Mouse (Mus musculus): ENCODE data around the gene Gm16181. TPM values are rescaled to one million over a fixed set of nuclear protein-coding genes. Genes with fewer than 3 reads are reported as not detected.

Gene Gm16181
- polyA plus RNA-seq, 1 experiment = not detected

GRCm38 (mm10) chr17:35245731-35246623 is 25.3 kb downstream of the Gm16181 start:
- no peak overlapping the region for H3K27ac ChIP-seq (ENCODE audit: control insufficient read depth, insufficient read depth, low read depth, low read length)
- no peaks in the 10 kb centered on the region for H3K27me3 ChIP-seq (ENCODE audit: control insufficient read depth, insufficient read depth, low read length)
- peaks cover 7% of the 10 kb centered on the region for H3K36me3 ChIP-seq (ENCODE audit: control insufficient read depth, insufficient read depth, low read length)
- H3K4me3 ChIP-seq (ENCODE audit: control insufficient read depth, low read depth, low read length) = no peak overlapping the region
- no peak for TF ChIP-seq CTCF (IDR thresholded peaks at IDR 0.05; ENCODE audit: control insufficient read depth, insufficient read depth, insufficient replicate concordance, low read depth, low read length)
- no peak for TF ChIP-seq POLR2A (IDR thresholded peaks at IDR 0.05; ENCODE audit: control insufficient read depth, low read depth, low read length)
- peaks cover 8% of the 10 kb centered on the region for H3K4me1 ChIP-seq (ENCODE audit: control insufficient read depth, insufficient read depth, low read length)

- TF ChIP-seq POLR2A (IDR thresholded peaks at IDR 0.05; ENCODE audit: control insufficient read depth, low read depth, low read length) (no peak), CTCF (IDR thresholded peaks at IDR 0.05; ENCODE audit: control insufficient read depth, insufficient read depth, insufficient replicate concordance, low read depth, low read length) (no peak)
- Histone ChIP-seq H3K27ac (ENCODE audit: control insufficient read depth, insufficient read depth, low read depth, low read length) (no peak overlapping the region), H3K4me1 (ENCODE audit: control insufficient read depth, insufficient read depth, low read length) (peaks cover 8% of the 10 kb centered on the region), H3K36me3 (ENCODE audit: control insufficient read depth, insufficient read depth, low read length) (peaks cover 7% of the 10 kb centered on the region), H3K27me3 (ENCODE audit: control insufficient read depth, insufficient read depth, low read length) (no peaks in the 10 kb centered on the region), H3K4me3 (ENCODE audit: control insufficient read depth, low read depth, low read length) (no peak overlapping the region)
These were observed 26.5 kb downstream of the Gm16181 start for GRCm38 (mm10) chr17:35247144-35247543.

DNA sequence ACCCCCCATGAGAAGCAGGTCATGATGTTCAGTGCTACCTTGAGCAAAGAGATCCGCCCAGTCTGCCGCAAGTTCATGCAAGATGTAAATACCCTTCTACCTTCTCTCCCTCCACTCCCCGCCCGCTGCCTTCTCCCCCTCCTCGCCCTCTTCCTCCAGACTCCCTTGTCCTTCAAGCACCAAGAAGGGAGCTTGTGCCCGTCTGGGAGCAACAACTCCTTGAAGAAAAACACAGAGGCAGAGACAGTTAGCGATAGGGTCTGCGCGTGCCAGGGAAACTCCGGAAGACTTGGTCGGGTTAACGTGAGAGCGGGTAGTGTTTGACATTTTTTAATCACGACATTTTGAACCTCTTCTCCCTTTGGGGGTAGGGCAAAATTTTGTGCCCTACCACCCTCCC is 28.4 kb downstream of the Gm16181 start:
- Histone ChIP-seq H3K4me3 (ENCODE audit: control insufficient read depth, low read depth, low read length) (no peak overlapping the region), H3K27ac (ENCODE audit: control insufficient read depth, insufficient read depth, low read depth, low read length) (no peak overlapping the region), H3K27me3 (ENCODE audit: control insufficient read depth, insufficient read depth, low read length) (no peaks in the 10 kb centered on the region), H3K4me1 (ENCODE audit: control insufficient read depth, insufficient read depth, low read length) (peaks cover 2% of the 10 kb centered on the region; the same call in 1 of the 2 replicates), H3K36me3 (ENCODE audit: control insufficient read depth, insufficient read depth, low read length) (peaks cover 6% of the 10 kb centered on the region)
- TF ChIP-seq POLR2A (IDR thresholded peaks at IDR 0.05; ENCODE audit: control insufficient read depth, low read depth, low read length) = no peak
- TF ChIP-seq CTCF (IDR thresholded peaks at IDR 0.05; ENCODE audit: control insufficient read depth, insufficient read depth, insufficient replicate concordance, low read depth, low read length) = no peak

DNA sequence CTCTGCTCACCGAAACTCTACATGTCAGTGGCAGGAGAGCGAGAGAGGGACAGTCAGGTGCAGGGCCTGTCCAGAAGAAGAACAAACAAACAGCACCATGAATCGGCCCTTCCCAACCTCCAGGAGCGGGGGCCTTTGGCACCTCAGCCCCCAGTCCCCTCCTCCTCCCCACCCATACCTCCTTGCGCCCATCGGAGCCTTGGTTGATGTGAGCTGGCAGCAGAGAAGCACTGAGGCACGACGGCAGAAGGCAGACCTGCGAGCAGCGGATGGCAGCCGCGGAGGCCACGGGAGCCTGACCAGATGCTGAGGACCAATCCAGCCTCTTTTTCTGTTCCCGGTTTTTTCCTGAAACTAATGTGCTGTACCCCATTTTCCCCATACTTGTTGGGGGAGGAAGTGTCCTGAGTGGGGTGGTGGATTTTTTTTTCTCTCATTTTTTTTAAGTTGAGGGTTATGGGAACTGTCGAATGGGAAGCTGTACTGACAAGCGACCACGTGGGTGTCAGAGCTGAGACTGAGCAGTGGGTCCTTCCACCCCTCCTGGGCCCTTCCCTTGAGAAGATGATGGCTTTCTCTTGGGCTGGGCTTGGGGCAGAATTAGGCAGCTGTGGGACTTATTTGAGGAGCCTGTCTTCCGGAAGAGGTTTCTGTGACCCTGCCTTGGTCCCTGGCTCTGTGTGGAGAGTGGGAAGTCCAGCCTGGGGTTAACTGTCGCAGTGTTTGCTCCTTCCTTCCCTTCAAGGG is 29.0 kb downstream of the Gm16181 start:
- H3K27me3 ChIP-seq (ENCODE audit: control insufficient read depth, insufficient read depth, low read length) = no peaks in the 10 kb centered on the region
- no peak overlapping the region for H3K4me3 ChIP-seq (ENCODE audit: control insufficient read depth, low read depth, low read length)
- no peaks in the 10 kb centered on the region for H3K4me1 ChIP-seq (ENCODE audit: control insufficient read depth, insufficient read depth, low read length)
- peaks cover 4% of the 10 kb centered on the region for H3K36me3 ChIP-seq (ENCODE audit: control insufficient read depth, insufficient read depth, low read length)
- H3K27ac ChIP-seq (ENCODE audit: control insufficient read depth, insufficient read depth, low read depth, low read length) = no peak overlapping the region
- no peak for TF ChIP-seq POLR2A (IDR thresholded peaks at IDR 0.05; ENCODE audit: control insufficient read depth, low read depth, low read length)
- no peak for TF ChIP-seq CTCF (IDR thresholded peaks at IDR 0.05; ENCODE audit: control insufficient read depth, insufficient read depth, insufficient replicate concordance, low read depth, low read length)

GRCm38 (mm10) chr17:35250348-35251120 is 29.9 kb downstream of the Gm16181 start:
- Histone ChIP-seq H3K4me3 (ENCODE audit: control insufficient read depth, low read depth, low read length) (no peak overlapping the region), H3K4me1 (ENCODE audit: control insufficient read depth, insufficient read depth, low read length) (no peaks in the 10 kb centered on the region), H3K36me3 (ENCODE audit: control insufficient read depth, insufficient read depth, low read length) (peaks cover 4% of the 10 kb centered on the region), H3K27ac (ENCODE audit: control insufficient read depth, insufficient read depth, low read depth, low read length) (no peak overlapping the region), H3K27me3 (ENCODE audit: control insufficient read depth, insufficient read depth, low read length) (no peaks in the 10 kb centered on the region)
- TF ChIP-seq CTCF (IDR thresholded peaks at IDR 0.05; ENCODE audit: control insufficient read depth, insufficient read depth, insufficient replicate concordance, low read depth, low read length) (no peak), POLR2A (IDR thresholded peaks at IDR 0.05; ENCODE audit: control insufficient read depth, low read depth, low read length) (no peak)

- no peaks in the 10 kb centered on the region for H3K4me1 ChIP-seq (ENCODE audit: control insufficient read depth, insufficient read depth, low read length)
- H3K4me3 ChIP-seq (ENCODE audit: control insufficient read depth, low read depth, low read length) = no peak overlapping the region
- H3K27ac ChIP-seq (ENCODE audit: control insufficient read depth, insufficient read depth, low read depth, low read length) = no peak overlapping the region
- no peaks in the 10 kb centered on the region for H3K27me3 ChIP-seq (ENCODE audit: control insufficient read depth, insufficient read depth, low read length)
- TF ChIP-seq POLR2A (IDR thresholded peaks at IDR 0.05; ENCODE audit: control insufficient read depth, low read depth, low read length) = no peak
- H3K36me3 ChIP-seq (ENCODE audit: control insufficient read depth, insufficient read depth, low read length) = peaks cover 4% of the 10 kb centered on the region
These were observed 30.6 kb downstream of the Gm16181 start for GRCm38 (mm10) chr17:35251162-35251719.

Measured in testis, adult 2 months (tissue).